Mouse (Mus musculus) hindbrain, embryonic 12.5 days (tissue): ENCODE results near the gene Rras2. TPM values are rescaled to one million over a fixed set of nuclear protein-coding genes. Genes with fewer than 3 reads are reported as not detected.

ENCODE experiments used
- ATAC-seq: fragments of 200-750 bp; cut with Nextera tagmentation; 2 replicates; pipeline ENCODE4 v1.8.0; 2017; ENCODE audit warnings: moderate TSS enrichment; ENCODE audit not compliant: low FRiP score
- H3K27ac ChIP-seq: fragments of 300-500 bp; sonication (generic); 2 replicates; pipeline ENCODE4 v1.5.1; 2016; ENCODE audit warnings: mild to moderate bottlenecking
- H3K27me3 ChIP-seq: fragments of 300-500 bp; sonication (generic); 2 replicates; pipeline ENCODE4 v1.6.1; 2016; ENCODE audit warnings: mild to moderate bottlenecking
- H3K36me3 ChIP-seq: fragments of 300-500 bp; sonication (generic); 2 replicates; pipeline ENCODE4 v1.6.1; 2016; ENCODE audit warnings: mild to moderate bottlenecking
- H3K4me1 ChIP-seq: fragments of 300-500 bp; sonication (generic); 2 replicates; pipeline ENCODE4 v1.6.1; 2016
- H3K4me2 ChIP-seq: fragments of 300-500 bp; sonication (generic); replicated peaks from 2 replicates; pipeline ENCODE4 v1.6.1; 2016; ENCODE audit warnings: mild to moderate bottlenecking
- H3K4me3 ChIP-seq: fragments of 300-500 bp; sonication (generic); 2 replicates; pipeline ENCODE4 v1.5.1; 2016; ENCODE audit warnings: mild to moderate bottlenecking
- H3K9ac ChIP-seq: fragments of 300-500 bp; sonication (generic); 2 replicates; pipeline ENCODE4 v1.6.1; 2016; ENCODE audit warnings: mild to moderate bottlenecking, moderate library complexity
- H3K9me3 ChIP-seq: fragments of 300-500 bp; sonication (generic); replicated peaks from 2 replicates; pipeline ENCODE4 v1.6.1; 2016; ENCODE audit warnings: mild to moderate bottlenecking
- WGBS: fragments of 180-500 bp; shearing (Covaris S2); methylation state at CpG from one replicate; pipeline ENCODE4 v1.1.7; 2016; 5-methylcytosine and 5-hydroxymethylcytosine counted together
- polyA plus RNA-seq: library from polyadenylated mRNA; unstranded; fragments of >200 nt; fragmentation: Nextera tagmentation; extraction: Ambion mirVana; gene quantifications from 2 replicates; pipeline ENCODE4 v1.2.1, GENCODE M21; 2016

Rras2 gene
- polyA plus RNA-seq, 1 experiment from 2014 or later: 21.7 TPM

DNA sequence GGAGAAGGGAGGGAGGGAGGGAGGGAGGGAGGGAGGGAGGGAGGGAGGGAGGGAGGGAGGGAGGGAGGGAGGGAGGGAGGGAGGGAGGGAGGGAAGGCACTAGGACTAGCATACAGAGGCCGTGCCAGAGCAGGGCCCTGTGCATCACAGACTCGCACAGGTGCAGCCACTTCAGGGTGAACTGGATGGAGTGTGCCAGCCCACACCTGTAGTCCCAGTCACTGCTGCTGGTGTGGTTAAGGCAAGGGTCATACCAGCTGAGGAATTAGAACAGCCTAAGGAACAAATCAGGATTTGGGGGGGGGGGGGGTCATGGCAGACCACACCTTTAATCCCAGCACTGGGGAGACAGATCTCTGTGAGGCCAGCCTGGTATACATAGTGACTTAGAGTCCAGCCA lies 34.5 kb downstream of the Rras2 start:
- Histone ChIP-seq H3K36me3 (no peaks in the 10 kb centered on the region), H3K9ac (no peak overlapping the region)
- 76% methylated on average over 2 of the region's 2 CpGs for WGBS

DNA sequence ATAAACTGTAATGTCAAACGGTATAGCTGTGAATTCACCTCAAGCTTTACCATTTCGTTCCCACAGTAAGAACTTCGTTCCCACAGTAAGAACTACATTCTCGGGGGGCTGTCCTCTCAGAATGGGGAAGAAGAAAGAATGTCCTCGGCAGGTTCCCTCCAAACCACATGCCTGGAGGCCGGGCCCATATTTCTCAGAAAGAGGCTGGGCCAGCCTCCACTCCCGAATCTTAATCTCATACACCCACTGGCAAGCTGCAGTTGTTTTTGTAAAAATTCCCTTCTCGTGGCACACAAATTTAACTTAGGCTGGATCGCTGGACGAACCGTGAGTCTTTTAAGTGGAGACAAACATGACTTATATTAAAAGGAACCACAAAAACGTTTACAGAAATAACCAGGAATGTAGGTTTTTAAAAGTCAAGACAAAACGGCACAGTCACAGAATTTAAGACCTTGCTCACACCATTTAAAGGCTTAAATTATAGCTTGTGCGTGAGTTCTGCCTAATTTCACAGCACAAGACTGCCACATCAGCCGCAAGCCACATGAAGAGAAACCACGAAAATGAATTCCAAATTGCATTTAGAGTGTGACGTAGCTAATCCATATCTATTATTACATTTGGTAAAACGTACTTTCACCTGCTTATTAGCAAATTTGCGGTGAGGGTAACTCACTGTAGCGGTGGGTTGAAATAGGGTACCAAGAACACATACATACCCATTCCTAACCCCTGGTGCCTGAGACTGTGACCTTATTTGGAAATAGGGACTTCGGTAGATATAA lies 35.8 kb downstream of the Rras2 start:
- 88% methylated on average over 21 of the region's 21 CpGs for WGBS
- Histone ChIP-seq H3K9ac (no peak overlapping the region), H3K36me3 (no peaks in the 10 kb centered on the region), H3K4me2 (no peak overlapping the region), H3K9me3 (no peaks in the 10 kb centered on the region), H3K27ac (no peak overlapping the region), H3K27me3 (no peaks in the 10 kb centered on the region), H3K4me1 (no peaks in the 10 kb centered on the region), H3K4me3 (no peak overlapping the region)
- no peak for ATAC-seq

More for the DNA sequence above, 34.5 kb downstream of the Rras2 start:
- ATAC-seq: no peak
- Histone ChIP-seq H3K27ac (no peak overlapping the region), H3K4me1 (peaks cover 8% of the 10 kb centered on the region), H3K4me2 (no peak overlapping the region), H3K27me3 (no peaks in the 10 kb centered on the region), H3K4me3 (no peak overlapping the region), H3K9me3 (no peaks in the 10 kb centered on the region)

DNA sequence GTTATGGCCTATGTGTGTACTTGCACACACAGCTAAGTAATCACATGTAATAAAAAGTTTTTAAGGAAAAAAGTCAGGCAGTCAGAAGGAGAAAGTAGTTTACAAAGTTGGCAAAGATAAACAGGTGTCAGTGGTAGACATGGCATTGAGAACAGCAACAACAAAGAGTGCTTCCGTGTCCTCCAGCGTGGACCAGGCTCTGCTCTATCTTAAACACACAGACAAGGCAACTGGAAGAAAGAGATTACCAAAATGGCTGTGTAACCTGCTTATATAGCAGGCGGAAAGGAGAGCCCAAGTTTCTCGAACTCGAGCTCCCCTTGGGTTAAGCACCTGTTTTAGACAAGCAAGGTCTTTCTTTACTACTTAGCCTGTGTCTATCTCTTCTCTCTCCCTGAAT lies 37.3 kb downstream of the Rras2 start:
- Histone ChIP-seq H3K27me3 (no peaks in the 10 kb centered on the region), H3K9me3 (no peaks in the 10 kb centered on the region), H3K9ac (no peak overlapping the region), H3K4me1 (no peaks in the 10 kb centered on the region), H3K27ac (no peak overlapping the region), H3K36me3 (no peaks in the 10 kb centered on the region), H3K4me2 (no peak overlapping the region), H3K4me3 (no peak overlapping the region)
- WGBS: 96% methylated on average over 5 of the region's 5 CpGs
- no peak for ATAC-seq

DNA sequence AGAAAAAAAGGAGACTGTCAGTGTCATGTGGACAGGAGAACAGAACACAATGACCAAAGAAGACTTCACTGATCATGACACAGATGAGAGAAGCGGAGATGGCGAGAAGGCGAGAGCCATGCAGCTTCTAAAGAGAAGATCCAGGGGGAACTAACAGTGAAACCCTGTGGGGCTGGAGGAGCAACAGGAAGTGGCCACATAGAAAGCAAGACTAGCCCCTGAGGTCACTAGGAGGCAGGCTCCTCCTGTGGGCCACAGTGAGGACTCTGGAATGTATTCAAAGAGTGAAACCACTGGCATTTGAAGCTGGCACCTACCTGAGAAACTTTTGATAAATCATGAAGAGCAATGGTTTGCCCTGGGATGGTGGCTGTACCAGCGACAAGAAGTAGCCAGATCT lies 38.2 kb downstream of the Rras2 start:
- Histone ChIP-seq H3K36me3 (no peaks in the 10 kb centered on the region), H3K9me3 (no peaks in the 10 kb centered on the region), H3K4me3 (no peak overlapping the region), H3K4me1 (no peaks in the 10 kb centered on the region), H3K27ac (no peak overlapping the region), H3K27me3 (no peaks in the 10 kb centered on the region), H3K9ac (no peak overlapping the region), H3K4me2 (no peak overlapping the region)
- ATAC-seq: no peak
- 96% methylated on average over 4 of the region's 4 CpGs for WGBS

DNA sequence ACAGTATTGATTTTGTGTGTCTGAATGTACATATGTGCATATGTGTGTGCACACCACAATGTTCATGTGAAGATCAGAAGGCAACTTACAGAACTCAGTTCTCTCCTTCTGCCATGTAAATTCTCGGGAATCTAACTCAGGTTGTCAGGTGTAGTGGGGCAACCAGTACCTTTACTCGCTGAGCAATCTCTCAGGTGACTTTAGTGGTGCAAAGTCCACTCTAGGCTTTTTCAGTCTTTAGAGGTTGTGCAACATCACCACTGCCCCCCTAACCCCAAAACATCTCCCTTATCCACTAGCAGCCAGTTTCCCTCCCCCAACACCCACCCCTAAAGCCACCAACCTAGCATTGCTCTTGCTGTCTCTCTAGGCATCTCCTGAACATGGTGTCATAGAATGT lies 43.0 kb downstream of the Rras2 start:
- H3K4me3 ChIP-seq: no peak overlapping the region
- no peak for ATAC-seq
- H3K27ac ChIP-seq: no peak overlapping the region
- whole genome bisulfite sequencing: 92% methylated on average over 2 of the region's 2 CpGs
- H3K4me2 ChIP-seq: no peak overlapping the region
- no peaks in the 10 kb centered on the region for H3K36me3 ChIP-seq
- peaks cover 15% of the 10 kb centered on the region for H3K4me1 ChIP-seq
- H3K9ac ChIP-seq: no peak overlapping the region
- no peaks in the 10 kb centered on the region for H3K9me3 ChIP-seq
- no peaks in the 10 kb centered on the region for H3K27me3 ChIP-seq

DNA sequence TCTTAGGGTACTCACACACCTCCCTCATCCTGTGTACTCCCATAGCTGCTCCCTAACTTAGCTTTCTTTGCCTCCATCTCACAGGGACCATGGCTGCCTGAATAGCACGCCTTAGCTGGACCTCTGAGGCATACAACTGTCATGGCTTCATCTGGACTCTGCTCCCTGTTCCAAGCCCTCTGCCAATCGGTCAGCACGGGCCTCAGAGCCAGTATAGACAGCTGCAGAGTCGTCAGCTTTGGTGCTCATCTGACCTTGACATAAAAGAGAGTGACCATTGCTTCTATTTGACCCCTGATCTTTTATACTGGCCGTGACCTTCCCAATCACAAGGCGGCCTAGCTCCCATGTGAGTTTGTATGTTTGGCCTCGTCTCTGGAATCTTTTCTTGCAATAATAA lies 43.4 kb downstream of the Rras2 start:
- Histone ChIP-seq H3K4me2 (no peak overlapping the region), H3K27ac (no peak overlapping the region), H3K9me3 (no peaks in the 10 kb centered on the region), H3K4me3 (no peak overlapping the region), H3K4me1 (peaks cover 15% of the 10 kb centered on the region), H3K36me3 (no peaks in the 10 kb centered on the region), H3K27me3 (no peaks in the 10 kb centered on the region), H3K9ac (no peak overlapping the region)
- ATAC-seq: no peak
- WGBS: 44% methylated on average over 7 of the region's 7 CpGs

DNA sequence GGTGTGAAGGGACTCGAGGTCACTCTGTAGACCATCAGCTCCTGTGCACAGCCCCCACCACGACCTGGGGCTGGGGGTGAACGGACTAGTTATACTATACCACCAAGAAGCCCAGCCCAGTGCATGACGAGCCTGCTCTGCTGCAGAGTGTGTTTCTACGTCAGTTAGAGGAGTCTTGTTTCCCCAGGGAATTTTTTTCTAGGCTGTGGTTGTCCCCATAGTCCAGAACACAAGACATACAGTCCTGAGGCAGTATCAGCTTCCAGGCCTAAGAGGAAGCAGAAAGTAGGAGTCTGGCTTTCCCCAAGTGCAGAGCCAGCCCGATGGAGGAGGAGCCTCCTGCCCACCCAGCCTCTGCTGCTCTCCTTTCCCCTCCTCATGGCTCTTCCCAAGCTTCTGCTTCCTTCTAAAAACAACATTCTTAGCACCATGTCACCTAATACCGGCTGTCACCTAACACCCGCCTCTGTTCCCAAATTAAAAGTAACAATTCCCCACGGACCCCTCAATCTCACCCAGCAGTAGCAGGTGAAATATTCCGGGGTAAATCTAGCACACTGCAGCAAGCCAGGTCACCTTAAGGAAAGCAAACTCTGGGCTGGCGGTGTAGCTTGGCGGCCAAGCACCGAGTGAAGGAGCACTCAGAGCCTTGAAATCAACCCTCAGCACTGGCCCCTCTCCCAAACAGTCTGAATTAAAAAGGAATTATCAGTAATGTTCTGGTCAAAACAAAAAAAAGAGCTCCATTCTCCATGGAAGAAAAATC lies 45.5 kb downstream of the Rras2 start:
- Histone ChIP-seq H3K4me2 (no peak overlapping the region; the same call in 1 of the 2 replicates), H3K27ac (0 out of 2 replicates have a peak overlapping the region, but pooled peaks have one; percentile 17), H3K36me3 (no peaks in the 10 kb centered on the region), H3K4me3 (no peak overlapping the region), H3K9me3 (no peaks in the 10 kb centered on the region), H3K9ac (no peak overlapping the region), H3K4me1 (peaks cover 15% of the 10 kb centered on the region), H3K27me3 (no peaks in the 10 kb centered on the region)
- ATAC-seq: peak; percentile 46; the same call in 1 of the 2 replicates
- 39% methylated on average over 13 of the region's 13 CpGs for WGBS

DNA sequence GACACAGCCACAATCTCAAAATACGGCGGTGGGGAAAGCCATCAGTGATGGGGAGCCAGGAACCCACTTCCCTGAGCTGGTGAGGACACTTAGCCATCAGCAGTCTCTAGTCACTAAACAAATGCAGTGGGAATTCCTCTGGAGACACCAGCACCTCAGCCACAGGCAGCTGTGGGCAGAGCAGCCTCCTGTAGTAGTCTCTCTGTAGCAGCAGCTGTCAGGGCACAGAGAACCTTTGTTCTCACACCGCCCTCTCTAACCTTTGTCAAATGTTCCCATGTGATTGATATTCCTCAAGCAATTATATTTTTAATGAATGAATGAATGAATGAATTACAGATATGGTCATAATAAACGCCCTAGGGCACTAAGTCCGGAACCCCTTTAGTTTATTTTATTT lies 46.2 kb downstream of the Rras2 start:
- Histone ChIP-seq H3K4me1 (peaks cover 19% of the 10 kb centered on the region), H3K4me2 (no peak overlapping the region), H3K27me3 (no peaks in the 10 kb centered on the region), H3K27ac (no peak overlapping the region), H3K9ac (no peak overlapping the region), H3K4me3 (no peak overlapping the region), H3K9me3 (no peaks in the 10 kb centered on the region), H3K36me3 (no peaks in the 10 kb centered on the region)
- WGBS: 69% methylated on average over 5 of the region's 5 CpGs
- no peak for ATAC-seq

DNA sequence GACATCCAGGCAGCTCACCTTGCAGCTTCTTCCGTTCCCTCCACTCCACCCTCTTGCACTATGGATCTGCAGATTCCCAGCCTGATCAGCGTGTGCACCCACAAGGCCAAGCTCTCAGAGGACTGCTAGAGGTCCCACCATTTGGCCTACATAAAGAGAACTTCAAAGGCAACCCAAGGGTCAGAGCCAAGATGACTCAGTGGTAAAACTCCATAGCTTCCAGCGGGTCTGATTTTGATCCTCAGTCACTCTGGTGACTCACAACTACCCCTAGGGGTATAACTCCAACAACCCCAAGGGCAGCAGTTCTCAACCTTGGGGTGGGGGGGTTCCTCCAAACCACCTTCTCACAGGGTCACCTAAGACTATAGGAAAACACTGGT lies 47.1 kb downstream of the Rras2 start:
- Histone ChIP-seq H3K27me3 (no peaks in the 10 kb centered on the region), H3K36me3 (no peaks in the 10 kb centered on the region), H3K4me2 (no peak overlapping the region), H3K9ac (no peak overlapping the region), H3K4me3 (no peak overlapping the region), H3K4me1 (peaks cover 26% of the 10 kb centered on the region), H3K9me3 (no peaks in the 10 kb centered on the region), H3K27ac (no peak overlapping the region)
- no peak for ATAC-seq
- 89% methylated on average over 3 of the region's 3 CpGs for WGBS

DNA sequence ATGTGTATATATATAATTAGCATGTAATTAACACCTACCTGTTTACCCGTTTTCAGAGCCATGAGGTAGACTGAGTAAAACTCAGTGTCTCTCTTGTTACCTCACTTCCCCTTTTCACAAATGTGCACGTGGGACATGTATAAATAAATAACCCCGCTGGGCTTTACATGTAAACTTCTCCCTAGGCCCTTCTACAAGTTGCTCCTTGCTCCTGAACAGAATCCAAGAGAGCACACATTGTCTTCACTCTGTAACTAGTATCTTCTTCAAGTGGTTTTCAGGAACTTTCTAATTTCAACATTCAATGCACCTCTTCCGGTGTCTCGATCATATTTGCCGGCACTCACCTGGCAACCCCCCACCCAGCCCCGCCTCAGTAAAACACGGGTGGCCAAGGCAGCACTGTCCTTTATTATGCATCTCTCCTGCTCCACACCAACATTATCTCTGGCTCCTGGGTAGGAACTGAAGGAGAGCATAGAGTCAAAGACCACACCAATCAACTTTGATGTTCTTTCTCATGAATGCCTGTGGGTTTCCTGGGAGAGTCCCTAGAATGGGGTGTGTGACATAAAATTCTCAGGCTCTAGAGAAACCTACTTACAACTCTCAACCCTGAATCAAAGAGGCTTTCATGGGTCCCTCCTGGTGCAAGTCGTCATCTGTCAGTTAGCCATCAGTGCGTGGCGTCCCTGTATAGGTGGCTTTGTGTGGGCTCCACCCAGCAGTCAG lies 47.7 kb downstream of the Rras2 start:
- H3K27me3 ChIP-seq: no peaks in the 10 kb centered on the region
- no peak overlapping the region for H3K27ac ChIP-seq
- H3K9ac ChIP-seq: no peak overlapping the region
- H3K9me3 ChIP-seq: no peaks in the 10 kb centered on the region
- H3K4me1 ChIP-seq: peaks cover 26% of the 10 kb centered on the region
- WGBS: 83% methylated on average over 11 of the region's 11 CpGs
- no peaks in the 10 kb centered on the region for H3K36me3 ChIP-seq
- H3K4me3 ChIP-seq: no peak overlapping the region
- no peak overlapping the region for H3K4me2 ChIP-seq
- ATAC-seq: no peak

DNA sequence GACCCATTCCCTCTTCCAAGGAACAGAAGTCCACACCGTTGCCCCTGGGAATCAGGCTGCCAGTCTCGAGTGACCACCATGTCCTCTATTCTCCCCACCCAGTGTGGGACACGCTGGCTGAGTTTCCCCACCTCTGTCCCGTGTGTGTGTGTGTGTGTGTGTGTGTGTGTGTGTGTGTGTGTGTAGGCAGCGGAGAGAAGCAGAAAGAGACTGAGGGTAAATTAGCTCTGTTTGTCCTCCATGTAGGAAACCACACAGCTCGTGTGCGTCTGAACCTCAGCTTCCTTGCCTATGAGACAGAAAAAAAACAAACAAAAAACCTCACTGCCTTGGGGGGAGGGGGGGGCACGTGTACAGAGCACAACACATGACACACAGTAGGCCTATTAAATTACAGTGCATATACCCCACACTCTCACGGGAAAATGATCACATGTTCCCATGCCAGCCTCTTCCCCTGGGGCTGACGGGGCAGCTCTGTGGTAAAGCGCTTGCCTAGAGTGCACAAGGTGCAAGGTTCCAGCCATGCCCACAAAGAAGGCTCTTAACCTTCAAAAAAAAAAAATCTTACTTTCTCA lies 48.5 kb downstream of the Rras2 start:
- Histone ChIP-seq H3K27ac (no peak overlapping the region), H3K4me2 (no peak overlapping the region), H3K4me3 (no peak overlapping the region), H3K9ac (no peak overlapping the region), H3K36me3 (no peaks in the 10 kb centered on the region), H3K4me1 (peaks cover 25% of the 10 kb centered on the region), H3K27me3 (no peaks in the 10 kb centered on the region), H3K9me3 (no peaks in the 10 kb centered on the region)
- WGBS: 72% methylated on average over 11 of the region's 11 CpGs
- ATAC-seq: no peak

DNA sequence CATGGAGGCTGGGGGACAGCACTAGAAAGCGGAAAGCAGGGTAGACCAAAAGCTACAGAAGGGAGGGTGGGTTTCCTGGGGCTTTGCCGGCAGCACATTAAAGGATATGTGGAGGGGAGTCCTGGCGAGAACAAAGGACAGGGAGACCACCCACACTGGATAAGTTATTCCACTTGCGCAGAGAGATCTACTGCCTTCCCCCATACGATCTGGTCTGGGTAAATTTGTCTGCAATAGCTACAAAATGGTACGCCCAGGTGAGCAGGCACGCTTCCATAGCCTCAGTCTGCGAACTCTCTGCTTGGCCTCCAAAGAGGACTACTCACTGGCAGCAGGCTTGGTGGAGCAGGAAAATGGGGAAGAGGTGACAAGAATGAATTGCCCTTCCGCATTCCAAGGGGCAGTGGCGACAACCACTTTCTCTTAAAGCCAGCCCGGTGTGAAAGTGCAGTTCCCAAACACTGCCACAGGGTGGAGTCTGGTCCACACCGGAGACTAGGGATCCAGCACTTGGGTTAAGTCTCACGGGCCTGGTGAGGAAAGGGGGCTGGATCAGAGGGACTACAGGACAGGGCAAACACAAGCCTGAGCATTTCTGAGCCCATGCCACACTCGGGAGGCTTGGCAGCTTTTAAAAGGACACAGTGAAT lies 50.9 kb downstream of the Rras2 start:
- no peaks in the 10 kb centered on the region for H3K9me3 ChIP-seq
- H3K4me3 ChIP-seq: peak overlapping the region; percentile 20; the same call in 1 of the 2 replicates
- peak; percentile 83 for ATAC-seq
- H3K27me3 ChIP-seq: no peaks in the 10 kb centered on the region
- H3K4me2 ChIP-seq: peak overlapping the region; percentile 54
- H3K4me1 ChIP-seq: peaks cover 17% of the 10 kb centered on the region
- no peak overlapping the region for H3K9ac ChIP-seq
- H3K27ac ChIP-seq: no peak overlapping the region
- WGBS: 7% methylated on average over 14 of the region's 14 CpGs
- no peaks in the 10 kb centered on the region for H3K36me3 ChIP-seq
